Mouse (Mus musculus) forebrain, embryonic 12.5 days (tissue): ENCODE results near the gene Cyb5r3. TPM values are rescaled to one million over a fixed set of nuclear protein-coding genes. Genes with fewer than 3 reads are reported as not detected.

Experiments used
- ATAC-seq: fragments of 200-750 bp; cut with Nextera tagmentation; 2 replicates; pipeline ENCODE4 v1.8.0; 2017; ENCODE audit warnings: moderate TSS enrichment; ENCODE audit not compliant: low FRiP score
- H3K27ac ChIP-seq: fragments of 300-500 bp; sonication (generic); 2 replicates; pipeline ENCODE4 v1.5.1; 2016; ENCODE audit warnings: mild to moderate bottlenecking
- H3K27me3 ChIP-seq: fragments of 300-500 bp; sonication (generic); 2 replicates; pipeline ENCODE4 v1.6.1; 2016; ENCODE audit warnings: mild to moderate bottlenecking
- H3K36me3 ChIP-seq: fragments of 300-500 bp; sonication (generic); replicated peaks from 2 replicates; pipeline ENCODE4 v1.6.1; 2016; ENCODE audit warnings: mild to moderate bottlenecking
- H3K4me1 ChIP-seq: fragments of 300-500 bp; sonication (generic); 2 replicates; pipeline ENCODE4 v1.6.1; 2016
- H3K4me2 ChIP-seq: fragments of 300-500 bp; sonication (generic); 2 replicates; pipeline ENCODE4 v1.6.1; 2016; ENCODE audit warnings: mild to moderate bottlenecking, moderate library complexity
- H3K4me3 ChIP-seq: fragments of 300-500 bp; sonication (generic); replicated peaks from 2 replicates; pipeline ENCODE4 v1.5.1; 2016; ENCODE audit warnings: mild to moderate bottlenecking
- H3K9ac ChIP-seq: fragments of 300-500 bp; sonication (generic); 2 replicates; pipeline ENCODE4 v1.6.1; 2016; ENCODE audit warnings: mild to moderate bottlenecking
- H3K9me3 ChIP-seq: fragments of 300-500 bp; sonication (generic); 2 replicates; pipeline ENCODE4 v1.6.1; 2016
- WGBS: fragments of 180-500 bp; shearing (Covaris S2); methylation state at CpG from one replicate; pipeline ENCODE4 v1.1.7; 2016; 5-methylcytosine and 5-hydroxymethylcytosine counted together
- polyA plus RNA-seq: library from polyadenylated mRNA; unstranded; fragments of >200 nt; fragmentation: Nextera tagmentation; extraction: Ambion mirVana; gene quantifications from 2 replicates; pipeline ENCODE4 v1.2.1, GENCODE M21; 2016

Cyb5r3 gene
- polyA plus RNA-seq, 1 experiment from 2014 or later: 125 TPM

DNA sequence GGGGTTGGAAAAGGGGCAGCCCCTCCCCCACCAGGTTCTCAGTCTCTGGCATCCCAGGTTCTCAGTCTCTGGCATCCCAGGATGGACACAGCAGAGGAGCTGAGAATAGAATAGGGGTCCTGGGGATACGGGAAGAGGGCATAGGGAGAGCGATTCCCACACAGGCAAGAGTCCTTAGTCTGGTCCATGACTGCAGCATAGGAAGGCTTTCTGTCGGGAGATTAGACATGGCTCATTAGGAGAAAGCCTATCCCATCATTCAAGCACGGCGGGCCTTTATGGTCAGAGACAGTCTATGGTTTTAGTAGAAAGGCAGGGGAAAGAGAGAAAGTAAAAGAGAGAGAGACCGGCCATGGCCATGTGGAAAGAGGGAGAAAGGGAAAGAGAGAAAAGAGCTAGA is 64.6 kb downstream of the Cyb5r3 start:
- 32% methylated on average over 6 of the region's 6 CpGs for WGBS

DNA sequence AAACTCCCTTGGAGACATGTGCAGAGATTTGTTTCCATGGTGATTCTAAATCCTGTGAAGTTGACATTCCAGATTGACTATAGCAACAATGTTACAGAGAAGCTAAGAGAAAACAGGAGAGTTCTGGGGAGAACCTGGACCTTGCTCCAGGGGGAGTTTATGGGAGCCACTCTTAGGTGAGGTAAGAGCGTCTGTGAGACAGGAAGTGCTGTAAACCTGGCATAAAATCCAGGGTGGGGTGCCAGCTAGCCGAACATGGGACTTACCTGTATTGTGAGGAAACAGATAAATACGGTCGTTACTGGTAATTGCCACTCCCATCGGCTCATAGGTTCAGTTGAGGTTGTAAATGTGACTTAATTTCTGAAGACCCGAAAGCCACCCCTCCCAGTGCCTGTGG is 66.0 kb downstream of the Cyb5r3 start:
- Histone ChIP-seq H3K36me3 (no peaks in the 10 kb centered on the region), H3K4me1 (peaks cover 14% of the 10 kb centered on the region; the same call in 1 of the 2 replicates), H3K27me3 (peaks cover 5% of the 10 kb centered on the region; the same call in 1 of the 2 replicates), H3K4me3 (no peak overlapping the region), H3K9ac (no peak overlapping the region), H3K27ac (no peak overlapping the region), H3K9me3 (no peaks in the 10 kb centered on the region), H3K4me2 (no peak overlapping the region)
- ATAC-seq: no peak
- 84% methylated on average over 6 of the region's 6 CpGs for WGBS

More for the DNA sequence above, 64.6 kb downstream of the Cyb5r3 start:
- H3K4me2 ChIP-seq: no peak overlapping the region
- peaks cover 16% of the 10 kb centered on the region; the same call in 1 of the 2 replicates for H3K4me1 ChIP-seq
- no peaks in the 10 kb centered on the region for H3K9me3 ChIP-seq
- H3K27me3 ChIP-seq: no peaks in the 10 kb centered on the region
- no peak overlapping the region for H3K4me3 ChIP-seq
- ATAC-seq: no peak
- H3K36me3 ChIP-seq: no peaks in the 10 kb centered on the region
- H3K9ac ChIP-seq: no peak overlapping the region
- H3K27ac ChIP-seq: no peak overlapping the region

Other genes with a start within 250 kb of the Cyb5r3 start
- gene Tcf20, start 184.7 kb downstream of the Cyb5r3 start, polyA plus RNA-seq: 14.7 and 14.9 TPM in 2 replicates
- 1.4 and 1.7 TPM in 2 replicates for gene Nfam1, start 139.3 kb downstream of the Cyb5r3 start, polyA plus RNA-seq
- 36.0 and 45.4 TPM in 2 replicates for gene Serhl, start 83.1 kb downstream of the Cyb5r3 start, polyA plus RNA-seq
- gene Rrp7a, start 49.8 kb downstream of the Cyb5r3 start, polyA plus RNA-seq: 64.8 and 65.9 TPM in 2 replicates
- gene Poldip3, start 23.2 kb downstream of the Cyb5r3 start, polyA plus RNA-seq: 173 and 177 TPM in 2 replicates
- gene A4galt, start 79.2 kb upstream of the Cyb5r3 start, polyA plus RNA-seq: 1.3 and 1.4 TPM in 2 replicates
- gene Arfgap3, start 177.7 kb upstream of the Cyb5r3 start, polyA plus RNA-seq: 35.3 and 37.3 TPM in 2 replicates